Mouse (Mus musculus): ENCODE data around the gene Asxl1.

- no peak for TF ChIP-seq POLR2A (IDR thresholded peaks at IDR 0.05; ENCODE audit: insufficient read depth, low read length)
- TF ChIP-seq EP300 (IDR thresholded peaks at IDR 0.05; ENCODE audit: insufficient read depth, low read depth, low read length), result no peak
These were observed 77.5 kb downstream of the Asxl1 start for GRCm38 (mm10) chr2:153423113-153423512.
